Mouse (Mus musculus): ENCODE measurements around the gene Ndufs4. TPM values are rescaled to one million over a fixed set of nuclear protein-coding genes. Genes with fewer than 3 reads are reported as not detected.

The Ndufs4 gene
- 300 and 324 TPM in 2 replicates for polyA plus RNA-seq (2021; fragmentation: Nextera tagmentation)
- long read RNA-seq, experiment 1, transcript Ndufs4-202 (4 exons, 571 nt), result minor isoform, 16 of 176 reads
- long read RNA-seq, experiment 1, transcript Ndufs4-201 (5 exons, 1,698 nt), result major isoform, 145 of 176 reads
- long read RNA-seq, experiment 1, partial matches to known transcripts, result 5 of 176 reads
- long read RNA-seq, experiment 1, other reads (novel, unspliced or antisense), result 7 of 176 reads
- long read RNA-seq, experiment 2, transcript Ndufs4-201 (5 exons, 1,698 nt), result major isoform, 51 of 63 reads
- long read RNA-seq, experiment 2, partial matches to known transcripts, result 0 of 63 reads
- long read RNA-seq, experiment 2, other reads (novel, unspliced or antisense), result 6 of 63 reads

DNA sequence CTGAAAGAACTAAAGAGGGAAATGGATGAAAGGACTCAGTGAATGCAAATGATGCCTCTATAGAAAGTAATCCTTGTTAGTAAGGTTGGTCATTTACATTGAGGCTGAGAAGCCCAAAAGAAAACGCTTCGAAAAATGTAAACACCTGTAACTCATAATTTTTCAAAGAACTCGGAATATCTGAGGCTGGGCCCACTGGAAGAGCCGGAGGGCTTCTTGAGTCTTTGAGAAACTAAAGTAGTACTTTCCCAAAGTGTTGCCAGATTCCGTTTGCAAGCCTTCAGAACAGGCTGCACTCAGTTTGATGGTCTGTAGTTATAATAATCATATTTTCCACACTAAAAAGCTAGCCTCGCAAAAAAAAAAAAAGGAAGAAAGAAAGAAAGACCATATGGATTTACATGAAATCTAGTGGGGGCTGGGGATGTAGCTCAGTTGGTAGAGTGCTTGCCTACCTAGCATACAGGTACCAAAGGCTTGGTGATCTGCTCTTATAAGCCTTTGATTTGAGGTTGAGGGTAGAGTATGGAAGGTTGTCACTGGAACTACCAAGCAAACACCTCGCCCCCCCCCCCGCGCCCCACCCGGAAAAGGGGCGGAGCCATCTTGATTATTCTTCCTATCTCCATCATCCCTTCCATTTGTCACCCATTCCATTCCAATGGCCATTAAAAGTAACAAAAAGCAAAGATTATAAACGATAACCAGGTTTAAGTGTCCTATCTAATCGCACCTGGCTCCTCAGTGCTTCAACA lies at the start of gene Ndufs4:
TSS of gene Ndufs4 (minus strand) at position 48 of the 755 bp plus-strand sequence.

Other genes with a start within 250 kb of the Ndufs4 start
- gene Fst, start 70.7 kb upstream of the Ndufs4 start, polyA plus RNA-seq (2021; fragmentation: Nextera tagmentation), result 0.77 and 1.7 TPM in 2 replicates

Data from layer of hippocampus, adult 6 months (tissue).